Mouse (Mus musculus) myocyte (in vitro differentiated cells): ENCODE results near the gene Slc11a2. TPM values are rescaled to one million over a fixed set of nuclear protein-coding genes. Genes with fewer than 3 reads are reported as not detected.
A peak's percentile ranks its signal among the peaks of the same experiment; 100 is the strongest.

Experiments used
- H3K27me3 ChIP-seq: one replicate; pipeline ENCODE4 v1.6.1; 2011; ENCODE audit not compliant: control insufficient read depth, insufficient read depth, insufficient read length
- H3K36me3 ChIP-seq: one replicate; pipeline ENCODE4 v1.6.1; 2011; ENCODE audit not compliant: control insufficient read depth, insufficient read depth
- H3K4me2 ChIP-seq: one replicate; pipeline ENCODE4 v1.6.1; 2011; ENCODE audit warnings: low read depth, control low read depth
- H3K4me3 ChIP-seq: one replicate; pipeline ENCODE4 v1.5.1; 2011; ENCODE audit warnings: mild to moderate bottlenecking, control low read depth, moderate library complexity
- H3K79me2 ChIP-seq: one replicate; pipeline ENCODE4 v1.6.1; 2011; ENCODE audit not compliant: control insufficient read depth, insufficient read depth
- H3ac ChIP-seq: one replicate; pipeline ENCODE4 v1.6.1; 2011; ENCODE audit not compliant: control insufficient read depth, insufficient read length
- CEBPB ChIP-seq: IDR thresholded peaks from 2 replicates; pipeline ENCODE4 v1.6.1; 2011; ENCODE audit warnings: mild to moderate bottlenecking, moderate library complexity; ENCODE audit not compliant: poor library complexity, insufficient read depth, severe bottlenecking
- E2F4 ChIP-seq: IDR thresholded peaks from one replicate; pipeline ENCODE4 v1.6.1; 2011; ENCODE audit warnings: mild to moderate bottlenecking, control low read depth, moderate library complexity; ENCODE audit not compliant: insufficient read depth
- MAX ChIP-seq: IDR thresholded peaks from one replicate; pipeline ENCODE4 v1.6.1; 2011; ENCODE audit warnings: low read depth, mild to moderate bottlenecking, control low read depth
- MYOD1 ChIP-seq, 3 experiments: IDR thresholded peaks; one replicate each; pipeline ENCODE4 v1.6.1; 2011; ENCODE audit warnings: control low read depth in 2 of 3, low read depth in 2 of 3, mild to moderate bottlenecking in 2 of 3, moderate library complexity in 1 of 3; ENCODE audit not compliant: insufficient read length in 2 of 3, control insufficient read depth in 1 of 3
- MYOG ChIP-seq, 3 experiments: IDR thresholded peaks; one replicate each; pipeline ENCODE4 v1.6.1; 2011; ENCODE audit warnings: control low read depth in 2 of 3, low read depth in 2 of 3, mild to moderate bottlenecking in 2 of 3; ENCODE audit not compliant: insufficient read length in 2 of 3, control insufficient read depth in 1 of 3, insufficient read depth in 1 of 3
- POLR2A ChIP-seq: IDR thresholded peaks from one replicate; pipeline ENCODE4 v1.6.1; 2011; ENCODE audit warnings: low read depth, mild to moderate bottlenecking, control low read depth, moderate library complexity; ENCODE audit not compliant: insufficient read length
- POLR2AphosphoS2 ChIP-seq: IDR thresholded peaks from one replicate; pipeline ENCODE4 v1.6.1; 2011; ENCODE audit warnings: low read depth, control low read depth; ENCODE audit not compliant: insufficient read length
- REST ChIP-seq: IDR thresholded peaks from one replicate; pipeline ENCODE4 v1.6.1; 2011; ENCODE audit warnings: mild to moderate bottlenecking, control low read depth, moderate library complexity; ENCODE audit not compliant: insufficient read depth, insufficient read length
- SRF ChIP-seq: IDR thresholded peaks from one replicate; pipeline ENCODE4 v1.6.1; 2011; ENCODE audit warnings: low read depth; ENCODE audit not compliant: control insufficient read depth, insufficient read length
- TCF12 ChIP-seq: IDR thresholded peaks from one replicate; pipeline ENCODE4 v1.6.1; 2011; ENCODE audit warnings: mild to moderate bottlenecking, control low read depth; ENCODE audit not compliant: poor library complexity, insufficient read depth, severe bottlenecking
- TCF3 ChIP-seq: IDR thresholded peaks from one replicate; pipeline ENCODE4 v1.6.1; 2011; ENCODE audit warnings: low read depth, control low read depth; ENCODE audit not compliant: insufficient read length
- USF1 ChIP-seq: IDR thresholded peaks from one replicate; pipeline ENCODE4 v1.6.1; 2011; ENCODE audit warnings: low read depth, mild to moderate bottlenecking, control low read depth, moderate library complexity
- polyA plus RNA-seq: library from polyadenylated mRNA; unstranded; fragments of >200 nt; fragmentation: generic; extraction: Trizol; gene quantifications from one replicate; pipeline ENCODE4 v1.2.1, GENCODE M21; 2012; ENCODE audit warnings: missing spikeins

Slc11a2 gene
- polyA plus RNA-seq, 1 experiment = 48.2 TPM

DNA sequence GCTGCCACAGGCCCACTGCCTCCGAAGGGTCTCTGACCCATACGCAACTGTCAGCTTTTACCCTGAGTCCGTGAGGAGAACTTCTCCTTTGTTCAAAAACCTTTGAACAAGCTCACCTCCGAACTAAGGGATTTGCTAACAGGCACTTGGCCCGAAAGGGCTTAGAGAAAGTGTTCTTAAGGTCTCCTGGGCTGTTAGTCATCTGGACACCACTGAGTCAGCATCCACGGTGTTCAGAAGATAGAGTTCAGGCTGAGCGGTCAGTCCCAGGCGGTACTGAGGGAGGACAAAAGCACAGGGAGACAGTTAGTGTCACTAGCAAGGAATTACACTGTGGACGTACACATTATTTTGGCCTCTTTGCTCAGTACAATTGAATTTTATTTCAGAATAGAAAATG lies 36.0 kb downstream of the Slc11a2 start:
- Histone ChIP-seq H3K27me3 (peaks cover 5% of the 10 kb centered on the region), H3K4me3 (no peak overlapping the region), H3K36me3 (peaks cover 7% of the 10 kb centered on the region), H3K79me2 (no peaks in the 10 kb centered on the region), H3ac (no peak overlapping the region), H3K4me2 (no peak overlapping the region)
- no peak for TF ChIP-seq MYOD1 (IDR thresholded peaks at IDR 0.05; ENCODE audit: control insufficient read depth in 1 of 3, insufficient read length in 2 of 3, low read depth in 2 of 3)
- no peak for TF ChIP-seq CEBPB
- no peak for TF ChIP-seq TCF12
- TF ChIP-seq MYOG (IDR thresholded peaks at IDR 0.05; ENCODE audit: control insufficient read depth in 1 of 3, insufficient read depth in 1 of 3, insufficient read length in 2 of 3, low read depth in 2 of 3) = no peak
- TF ChIP-seq E2F4 = no peak
- no peak for TF ChIP-seq USF1
- no peak for TF ChIP-seq POLR2AphosphoS2
- no peak for TF ChIP-seq TCF3
- no peak for TF ChIP-seq SRF
- no peak for TF ChIP-seq MAX
- no peak for TF ChIP-seq REST
- no peak for TF ChIP-seq POLR2A

DNA sequence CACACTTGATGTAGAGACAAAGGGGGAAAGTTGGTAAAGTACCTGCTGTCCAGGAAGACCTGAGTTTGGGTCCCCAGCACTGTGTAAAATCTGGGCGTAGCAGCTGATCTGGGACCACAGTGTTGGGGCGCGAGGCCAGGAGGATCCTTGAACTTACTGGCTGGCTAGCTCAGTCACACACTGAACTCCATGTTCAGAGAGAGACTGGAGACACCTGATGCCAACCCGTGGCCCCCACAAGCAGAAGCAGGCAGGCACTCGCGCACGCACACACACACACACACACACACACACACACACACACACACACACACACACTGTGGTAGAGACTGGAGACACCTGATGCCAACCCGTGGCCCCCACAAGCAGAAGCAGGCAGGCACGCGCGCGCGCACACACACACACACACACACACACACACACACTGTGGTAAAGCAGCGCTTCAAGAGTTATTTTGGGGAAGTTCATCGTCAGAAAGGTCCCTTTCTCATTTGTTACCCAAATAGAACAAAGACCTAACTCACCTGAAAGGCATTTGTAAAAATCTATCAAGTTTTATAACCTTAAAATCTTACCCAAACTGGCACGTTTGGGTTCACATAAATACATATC lies 36.5 kb downstream of the Slc11a2 start:
- H3K27me3 ChIP-seq = peaks cover 6% of the 10 kb centered on the region
- H3K4me2 ChIP-seq = no peak overlapping the region
- H3K79me2 ChIP-seq = no peaks in the 10 kb centered on the region
- peaks cover 1% of the 10 kb centered on the region for H3K36me3 ChIP-seq
- TF ChIP-seq POLR2AphosphoS2 (peak; percentile 51), SRF (no peak), MAX (no peak)
- H3K4me3 ChIP-seq = no peak overlapping the region
- H3ac ChIP-seq = no peak overlapping the region

- Histone ChIP-seq H3ac (no peak overlapping the region), H3K27me3 (peaks cover 6% of the 10 kb centered on the region), H3K79me2 (no peaks in the 10 kb centered on the region), H3K4me2 (no peak overlapping the region), H3K4me3 (no peak overlapping the region), H3K36me3 (no peaks in the 10 kb centered on the region)
- TF ChIP-seq MAX (no peak), CEBPB (no peak), POLR2AphosphoS2 (peak; percentile 11), TCF12 (no peak), REST (no peak)
Observed at GRCm38 (mm10) chr15:100387544-100388223, 37.2 kb downstream of the Slc11a2 start.

- no peaks in the 10 kb centered on the region for H3K36me3 ChIP-seq
- TF ChIP-seq MYOD1 (IDR thresholded peaks at IDR 0.05; ENCODE audit: control insufficient read depth in 1 of 3, insufficient read length in 2 of 3, low read depth in 2 of 3) = no peak
- TF ChIP-seq MYOG (IDR thresholded peaks at IDR 0.05; ENCODE audit: control insufficient read depth in 1 of 3, insufficient read depth in 1 of 3, insufficient read length in 2 of 3, low read depth in 2 of 3) = no peak
- no peak for TF ChIP-seq MAX
- no peak for TF ChIP-seq E2F4
- TF ChIP-seq USF1 = no peak
- no peak for TF ChIP-seq TCF3
- no peak for TF ChIP-seq REST
- no peak for TF ChIP-seq SRF
- TF ChIP-seq POLR2A = no peak
- no peak for TF ChIP-seq TCF12
- no peak for TF ChIP-seq CEBPB
- no peak for TF ChIP-seq POLR2AphosphoS2
- H3ac ChIP-seq = no peak overlapping the region
- H3K4me3 ChIP-seq = no peak overlapping the region
- peaks cover 6% of the 10 kb centered on the region for H3K27me3 ChIP-seq
- no peak overlapping the region for H3K4me2 ChIP-seq
- no peaks in the 10 kb centered on the region for H3K79me2 ChIP-seq
Observed at GRCm38 (mm10) chr15:100385705-100386104, 39.2 kb downstream of the Slc11a2 start.

DNA sequence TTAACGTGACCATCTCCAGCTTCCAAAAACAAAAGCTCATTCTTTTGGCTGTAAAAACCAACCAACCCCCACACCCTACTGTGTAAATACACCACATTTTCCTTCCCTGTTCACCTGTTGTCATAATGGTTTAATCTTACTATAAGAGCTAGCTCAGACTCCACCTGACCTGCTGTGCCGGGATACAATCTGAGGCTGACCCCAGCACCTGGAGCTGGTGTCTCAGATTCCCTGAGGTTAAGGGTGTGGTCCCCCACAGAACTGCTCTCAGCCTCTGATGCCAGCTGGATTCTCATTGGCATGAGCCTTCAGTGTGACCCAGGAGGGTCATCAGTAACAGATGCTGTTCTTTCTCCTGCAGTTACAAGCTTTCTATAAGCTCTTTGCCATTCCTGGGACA lies 44.8 kb downstream of the Slc11a2 start:
- no peak overlapping the region for H3K4me3 ChIP-seq
- TF ChIP-seq MYOD1 (IDR thresholded peaks at IDR 0.05; ENCODE audit: control insufficient read depth in 1 of 3, insufficient read length in 2 of 3, low read depth in 2 of 3) (peak in 1 of 3 experiments; percentile 58), SRF (no peak), POLR2A (no peak), REST (no peak), E2F4 (no peak), CEBPB (no peak), POLR2AphosphoS2 (no peak), TCF12 (peak; percentile 30), MAX (no peak), MYOG (IDR thresholded peaks at IDR 0.05; ENCODE audit: control insufficient read depth in 1 of 3, insufficient read depth in 1 of 3, insufficient read length in 2 of 3, low read depth in 2 of 3) (peak in 2 of 3 experiments; percentile 3 to 74), USF1 (no peak), TCF3 (no peak)

More for the DNA sequence above, 44.8 kb downstream of the Slc11a2 start:
- Histone ChIP-seq H3K27me3 (peaks cover 6% of the 10 kb centered on the region), H3K4me2 (no peak overlapping the region), H3K79me2 (no peaks in the 10 kb centered on the region), H3ac (no peak overlapping the region), H3K36me3 (no peaks in the 10 kb centered on the region)
